Mouse (Mus musculus) lung, adult 2 months (tissue): Measurements from ENCODE around the gene Slc17a5.

Source experiments
- CTCF ChIP-seq: fragments of 200-500 bp; IDR thresholded peaks from 2 replicates; pipeline ENCODE4 v1.5.1; 2011; ENCODE audit warnings: mild to moderate bottlenecking, low read length, control low read depth; ENCODE audit not compliant: insufficient read depth
- POLR2A ChIP-seq: fragments of 200-500 bp; IDR thresholded peaks from 2 replicates; pipeline ENCODE4 v1.6.1; 2011; ENCODE audit warnings: low read depth, mild to moderate bottlenecking, control low read depth, low read length, borderline replicate concordance; ENCODE audit errors: extremely low read depth

- TF ChIP-seq CTCF (no peak), POLR2A (no peak)
Measured at GRCm38 (mm10) chr9:78520780-78521601, 66.8 kb downstream of the Slc17a5 start.
